Mouse (Mus musculus) kidney, adult 11 months (tissue): ENCODE results near the gene Opn5.

Source experiments
- DNase-seq: peaks from one replicate; pipeline ENCODE4 v3.0.0; 2022

Gene Opn5

DNA sequence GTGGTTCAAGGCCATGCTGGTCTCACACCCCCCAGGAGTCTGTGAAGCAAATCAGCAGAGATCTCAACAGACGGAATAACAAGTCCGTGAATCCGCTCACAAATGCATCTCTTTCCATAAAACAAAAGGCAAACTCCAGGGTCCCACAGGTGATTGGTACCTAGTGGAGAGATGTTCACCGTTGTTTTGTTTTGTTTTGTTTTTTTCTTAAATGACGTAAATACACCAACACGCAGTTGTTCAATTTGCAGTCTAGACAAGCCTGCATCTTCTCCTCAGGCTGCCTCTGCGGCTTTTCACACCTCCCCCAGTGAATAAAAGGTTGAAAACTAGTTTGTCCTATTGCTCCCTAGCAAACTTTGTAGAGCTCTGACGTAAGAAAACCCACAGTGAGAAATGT is at the start of gene Opn5:
Gene Opn5, minus strand, starts transcription at position 101 of the 400 bp plus-strand sequence.
- no peak for DNase-seq

DNA sequence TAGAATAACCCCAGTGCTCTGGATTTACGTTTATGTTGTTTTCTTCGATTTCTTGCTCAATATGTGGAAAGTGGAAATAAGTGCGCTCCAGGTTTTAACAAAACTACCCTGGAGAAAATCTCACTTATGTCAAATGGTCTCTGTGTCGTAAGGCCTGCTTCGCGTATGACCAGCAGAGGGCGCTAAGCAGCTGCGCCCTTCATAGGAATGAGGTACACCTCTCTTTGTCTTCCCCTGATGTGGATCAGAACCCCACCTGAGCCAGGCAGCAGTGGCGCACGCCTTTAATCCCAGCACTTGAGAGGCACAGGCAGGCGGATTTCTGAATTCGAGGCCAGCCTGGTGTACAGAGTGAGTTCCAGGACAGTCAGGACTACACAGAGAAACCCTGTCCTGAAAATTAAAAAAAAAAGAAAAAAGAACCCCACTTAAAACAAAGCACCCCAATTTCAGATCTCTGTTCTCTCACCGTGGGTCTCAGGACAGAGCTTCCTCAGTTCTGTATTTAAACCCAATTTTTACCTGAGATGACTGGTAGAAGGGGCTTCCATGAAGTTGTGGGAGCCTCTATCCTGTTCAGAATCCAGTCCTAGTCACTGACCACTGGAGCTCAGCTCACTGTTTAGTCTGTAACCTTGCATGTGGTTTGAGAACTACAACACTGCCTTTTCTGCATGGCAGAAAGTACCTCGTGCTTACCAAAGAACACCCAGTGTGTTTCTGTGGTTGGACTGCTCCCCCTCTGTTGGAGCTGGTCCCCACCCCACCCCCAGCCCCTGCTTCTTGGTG is 47.6 kb upstream of the Opn5 start:
- DNase-seq = peak; percentile 3

DNA sequence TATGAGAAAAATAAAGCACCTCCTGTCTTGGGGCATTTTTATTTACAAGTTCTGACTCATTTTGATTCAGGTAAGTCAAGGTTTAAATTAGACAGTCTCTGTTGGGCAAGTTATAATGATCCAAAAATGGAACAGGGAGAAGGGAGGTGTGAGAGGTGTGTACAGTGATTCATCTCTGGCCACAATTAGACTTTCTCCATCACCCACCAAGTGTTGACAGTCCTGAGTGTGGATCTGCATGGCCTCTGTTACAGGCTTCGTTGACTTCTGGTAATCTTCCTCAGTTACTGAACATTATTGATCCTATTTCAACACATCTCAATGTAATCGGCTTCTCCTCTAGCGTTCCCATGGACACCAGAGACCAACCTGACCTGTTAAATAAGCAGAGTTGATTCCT is 32.2 kb upstream of the Opn5 start:
- DNase-seq = no peak

DNA sequence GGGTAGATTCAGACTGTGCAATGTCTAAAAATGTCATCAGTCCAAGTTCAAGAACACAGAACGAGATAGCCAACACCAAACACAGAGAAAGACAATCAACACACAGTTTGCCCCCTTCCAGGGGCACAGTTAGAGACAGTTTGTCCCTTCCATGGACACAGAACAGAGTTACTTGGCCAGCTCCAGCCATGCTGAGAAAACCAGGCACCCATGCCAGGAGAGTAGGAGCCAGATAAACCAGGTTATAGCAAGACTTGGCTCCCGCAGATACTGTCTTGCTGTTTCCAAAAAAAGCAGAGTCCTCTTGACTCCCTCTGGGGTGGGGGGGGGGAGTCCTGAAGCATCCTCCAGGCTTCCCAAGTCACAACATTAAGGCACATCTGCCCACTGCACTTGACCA is 19.0 kb upstream of the Opn5 start:
- DNase-seq = no peak

DNA sequence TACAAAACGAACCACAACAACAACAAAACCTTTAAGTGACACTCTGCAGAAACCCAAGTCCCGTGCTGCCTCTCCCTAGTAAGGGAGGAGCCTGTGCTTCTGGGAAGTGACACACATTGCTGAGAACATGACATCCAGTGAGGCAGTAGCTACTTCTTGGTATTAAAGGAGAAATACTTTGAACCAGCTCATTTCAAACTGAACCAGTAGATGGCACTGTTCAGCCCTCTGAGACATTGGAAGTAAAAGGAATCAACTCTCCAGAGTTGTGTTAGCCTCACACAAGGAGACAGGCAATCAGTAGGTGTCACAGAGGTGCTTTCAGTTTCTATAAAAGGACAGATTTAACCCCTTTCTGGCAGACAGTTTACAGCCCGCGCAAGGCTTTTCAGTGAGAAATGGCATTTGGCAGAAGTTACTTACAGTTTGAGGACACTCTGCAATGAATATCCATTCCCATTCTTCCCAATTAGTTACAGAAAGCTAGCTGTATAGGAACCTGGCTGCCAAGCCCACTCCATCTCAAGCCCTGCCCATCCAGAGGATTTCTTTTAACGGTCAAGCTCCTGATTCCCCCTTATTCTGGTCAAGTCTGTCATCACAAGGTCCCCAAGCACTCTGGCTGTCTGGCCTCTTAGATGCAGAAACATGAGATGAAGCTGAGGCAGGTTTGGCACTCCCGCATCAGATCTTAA is 2.0 kb upstream of the Opn5 start:
- DNase-seq = no peak

DNA sequence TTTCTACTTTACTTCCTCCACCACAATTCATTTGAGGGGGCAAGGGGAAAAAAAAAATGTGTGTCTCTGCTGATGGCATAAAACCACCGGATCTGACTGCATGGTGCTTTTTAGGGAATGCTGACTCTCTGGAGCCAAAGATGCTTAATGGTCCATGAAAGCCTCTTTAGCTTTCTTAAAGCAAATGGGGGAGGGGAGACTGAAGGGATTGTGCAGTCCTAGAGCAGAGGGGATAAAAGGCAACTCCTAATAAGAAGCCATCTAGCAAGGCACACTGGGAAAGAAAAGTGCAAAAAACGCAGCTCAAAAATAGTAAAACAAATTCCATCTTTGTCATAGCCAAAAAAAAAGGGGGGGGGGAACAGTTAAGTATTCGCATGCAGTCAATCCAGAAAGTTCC is 2.9 kb downstream of the Opn5 start:
- DNase-seq = no peak

DNA sequence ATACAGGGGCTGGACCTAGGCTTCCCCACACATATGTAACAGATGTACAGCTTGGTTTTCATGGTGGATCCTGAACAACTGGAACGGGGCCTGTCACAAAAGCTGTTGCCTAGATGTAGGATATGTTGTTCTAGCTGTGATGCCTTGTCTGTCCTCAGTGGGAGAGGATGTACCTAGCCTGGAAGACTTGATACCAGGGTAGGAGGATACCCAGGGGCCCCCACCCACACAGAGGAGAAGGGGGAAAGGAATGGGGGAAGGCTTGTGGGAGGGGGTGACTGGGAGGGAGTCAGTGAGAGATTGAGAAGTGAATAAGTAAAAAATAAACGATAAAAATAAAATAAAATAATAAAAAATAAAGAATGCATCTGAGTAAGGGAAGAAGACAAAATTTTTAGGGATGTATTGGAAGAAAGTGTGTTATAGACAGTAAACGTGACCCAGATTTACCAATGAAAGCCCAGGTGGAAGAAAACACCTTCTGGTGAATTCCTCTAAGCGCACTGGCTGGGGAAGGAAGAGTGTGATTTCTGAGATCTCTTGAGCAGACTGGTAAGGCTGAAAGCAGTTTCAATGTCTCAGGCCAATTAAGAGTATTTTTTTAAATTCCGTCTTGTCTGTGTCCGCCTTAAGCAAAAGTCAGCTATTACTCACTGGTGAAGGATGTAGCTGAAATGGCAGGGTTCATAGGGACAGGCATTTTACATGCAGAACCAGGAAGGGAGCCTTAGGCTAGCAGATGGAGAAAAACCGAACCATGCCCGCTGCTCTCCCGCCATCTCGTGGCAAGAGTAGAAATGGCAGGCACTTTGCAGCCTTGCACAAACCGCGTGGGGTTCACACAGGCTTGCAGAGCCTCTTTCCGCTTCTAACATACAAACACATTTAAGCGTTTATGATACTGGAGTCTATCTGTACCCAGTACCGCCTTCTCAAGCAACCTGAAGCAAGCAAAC is 8.1 kb downstream of the Opn5 start:
- DNase-seq = peak; percentile 31

DNA sequence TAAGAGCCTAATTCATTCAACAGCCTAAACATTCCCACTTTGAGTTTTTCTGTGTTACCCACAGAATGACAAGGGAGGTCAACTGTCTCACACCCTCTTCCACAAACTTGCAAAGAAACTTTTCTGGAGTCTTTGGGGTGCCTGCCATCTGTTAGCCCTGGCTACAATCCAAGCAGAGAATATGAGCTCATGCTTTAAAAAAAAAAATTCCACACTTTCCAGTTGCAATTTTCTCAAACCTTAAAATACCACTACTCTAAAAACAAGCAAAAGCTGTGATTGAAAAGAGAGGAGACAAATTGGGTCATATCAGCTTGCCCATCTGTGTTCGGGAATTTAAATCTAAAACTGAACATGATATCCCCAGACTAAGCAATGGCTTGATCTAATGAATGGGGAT is 24.7 kb downstream of the Opn5 start:
- no peak for DNase-seq

DNA sequence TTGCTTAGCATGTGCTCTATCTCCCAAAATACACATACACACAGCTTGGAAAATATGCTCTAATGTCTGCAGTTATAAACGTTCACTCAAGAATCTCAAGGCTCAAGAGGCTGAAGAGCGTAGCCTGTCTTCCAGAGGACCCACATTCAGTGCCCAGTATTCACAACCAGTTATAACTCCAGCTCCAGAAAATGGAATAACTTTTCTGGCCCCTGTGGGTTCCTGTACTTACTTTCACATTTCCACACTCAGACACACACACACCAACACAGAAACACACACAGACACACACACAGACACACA is 28.2 kb downstream of the Opn5 start:
- no peak for DNase-seq

DNA sequence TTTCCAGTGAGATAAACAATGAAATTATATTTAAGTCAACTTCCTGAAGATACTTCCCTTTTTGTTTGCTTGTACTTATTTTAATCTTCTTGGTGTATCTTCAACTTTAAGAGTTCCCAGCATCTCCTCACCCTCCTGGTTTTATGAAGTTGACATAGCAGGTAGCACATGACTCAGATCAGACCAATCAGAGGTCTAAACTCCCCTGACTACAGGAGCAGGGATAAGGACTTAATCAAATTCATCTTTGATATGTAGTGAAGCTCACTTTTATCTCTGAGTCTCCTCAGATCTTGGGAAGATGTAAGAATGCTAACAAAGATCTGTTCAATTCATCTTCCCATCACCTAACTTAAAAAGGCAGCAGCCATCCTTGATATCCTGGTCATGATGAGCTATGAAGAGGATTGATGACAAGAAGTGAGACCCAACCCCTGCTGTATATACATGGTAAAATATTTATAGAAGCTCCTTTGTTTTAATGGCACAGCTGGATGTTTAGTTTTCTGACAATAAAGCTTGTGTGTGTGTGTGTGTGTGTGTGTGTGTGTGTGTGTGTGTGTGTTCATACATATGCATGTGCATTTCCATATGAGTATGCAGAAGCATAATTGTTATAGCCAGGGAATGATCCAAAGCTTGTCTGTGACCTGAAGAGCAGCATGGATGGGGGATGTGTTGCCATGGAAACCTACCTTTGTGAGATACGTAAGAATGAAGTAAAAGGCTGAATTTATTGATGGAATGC is 28.7 kb downstream of the Opn5 start:
- DNase-seq = no peak

DNA sequence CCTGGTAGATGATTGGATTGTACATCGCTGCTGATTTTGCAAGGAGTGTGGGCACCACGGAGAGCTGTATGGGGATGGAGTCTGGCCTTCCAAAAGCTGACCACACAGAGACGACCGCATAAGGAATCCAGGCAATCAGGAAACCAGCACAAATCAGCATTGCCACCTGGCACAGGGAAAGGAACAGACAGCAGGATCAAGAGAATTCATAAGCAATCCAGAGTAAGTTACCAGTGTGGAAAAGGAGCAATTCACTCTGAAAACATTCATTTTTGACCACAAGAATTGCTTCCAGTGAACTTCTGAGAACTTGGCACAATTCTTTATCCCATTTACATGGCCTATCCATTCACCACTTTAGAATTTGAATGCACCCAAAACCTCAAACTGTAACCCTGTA is 30.6 kb downstream of the Opn5 start:
- no peak for DNase-seq

DNA sequence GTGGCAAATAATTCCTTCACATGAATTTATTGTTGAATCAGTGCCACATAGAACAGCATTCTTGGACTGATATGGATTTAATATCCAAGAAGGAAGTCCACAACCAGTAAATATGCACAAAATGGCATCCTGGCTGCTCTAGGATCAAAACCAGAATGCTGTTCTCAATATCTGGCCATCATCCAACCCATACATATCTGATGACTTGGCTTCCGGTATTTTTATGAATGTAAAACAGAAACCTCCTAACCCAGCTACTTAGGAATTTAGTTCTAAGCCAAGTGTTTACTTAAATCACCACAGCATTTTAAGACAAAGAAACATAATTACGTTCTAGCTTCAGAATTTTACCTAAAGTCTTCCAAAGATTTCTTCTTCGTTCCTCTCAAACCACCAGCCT is 31.0 kb downstream of the Opn5 start:
- DNase-seq = no peak

DNA sequence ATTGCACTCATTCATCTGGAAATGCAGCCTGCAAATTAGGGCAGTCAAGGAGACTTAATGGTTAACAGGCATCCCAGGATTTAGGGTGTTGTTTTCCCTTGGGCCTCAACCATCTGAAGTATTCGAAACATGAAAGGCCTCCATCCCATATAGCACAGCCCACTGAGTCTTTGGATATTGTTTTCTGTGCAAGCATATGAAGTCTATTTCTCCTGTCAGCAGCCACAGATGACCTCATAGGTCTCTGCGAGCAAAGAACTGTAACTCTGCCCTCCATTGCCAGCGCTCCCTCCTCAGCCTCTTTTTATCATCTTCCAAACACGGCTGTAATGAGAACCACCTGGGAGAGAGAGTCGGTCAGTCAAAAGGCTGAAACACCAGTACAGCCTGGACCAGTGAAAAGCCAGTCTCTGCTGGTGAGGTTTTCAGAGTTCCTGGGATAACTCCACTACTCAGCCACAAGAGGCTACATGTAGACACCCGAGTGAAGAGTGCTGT is 34.5 kb downstream of the Opn5 start:
- peak; percentile 19 for DNase-seq

DNA sequence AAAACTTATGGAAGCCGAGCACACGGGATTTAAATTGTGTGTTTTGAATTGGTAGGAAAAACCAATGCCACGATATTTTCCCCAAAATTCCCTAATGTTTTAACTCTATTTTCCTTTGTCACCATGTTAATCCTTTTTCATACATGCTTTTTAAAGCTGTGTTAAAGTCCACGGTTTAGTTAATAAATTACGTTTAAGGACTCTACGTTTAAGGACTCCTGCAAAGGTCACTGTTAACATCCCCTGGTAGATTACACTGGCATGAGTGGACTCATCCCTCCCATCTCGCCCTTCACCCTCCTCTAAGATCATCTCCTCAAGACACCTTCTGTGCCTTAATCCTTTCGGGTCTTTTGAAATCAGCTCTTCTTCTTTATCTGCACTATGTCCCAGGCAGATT is 37.4 kb downstream of the Opn5 start:
- peak; percentile 19 for DNase-seq

DNA sequence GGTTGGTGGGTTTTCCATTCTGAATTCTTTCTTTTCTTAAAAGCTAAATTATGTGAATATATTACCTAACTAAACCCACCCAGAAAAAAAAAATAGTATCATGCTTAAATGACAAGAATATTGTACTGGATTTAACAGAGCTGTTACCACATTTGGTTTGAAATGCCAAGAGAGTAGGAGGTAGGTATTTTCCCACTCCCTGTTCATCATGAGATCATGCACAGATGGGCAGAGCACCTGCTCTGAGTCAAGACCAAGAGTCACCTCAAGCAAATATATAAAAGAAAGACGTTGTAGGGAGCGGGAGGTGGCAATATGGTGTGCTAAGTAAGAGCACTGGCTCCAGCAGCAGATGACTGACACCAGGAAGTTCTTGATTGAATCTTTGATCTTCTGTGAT is 61.6 kb downstream of the Opn5 start:
- no peak for DNase-seq

DNA sequence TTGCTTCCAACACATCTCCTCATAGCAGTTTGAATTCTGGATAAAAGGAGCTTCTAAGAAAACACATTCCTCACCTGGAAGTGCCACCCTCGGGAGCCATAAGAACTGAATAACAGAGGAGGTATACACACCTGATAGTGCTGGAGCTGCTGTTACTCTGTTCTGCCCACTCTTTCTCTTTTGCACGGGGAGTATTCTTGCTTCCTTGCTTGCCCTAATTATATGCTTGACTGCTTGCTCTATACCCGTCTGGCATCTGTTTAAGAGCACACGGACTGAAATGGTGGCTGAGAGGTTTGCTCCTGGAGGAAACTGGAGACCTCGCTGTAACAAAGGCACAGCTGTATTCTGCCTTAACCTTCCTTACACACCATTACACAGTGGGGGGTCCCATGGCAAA is 81.0 kb downstream of the Opn5 start:
- DNase-seq = no peak

DNA sequence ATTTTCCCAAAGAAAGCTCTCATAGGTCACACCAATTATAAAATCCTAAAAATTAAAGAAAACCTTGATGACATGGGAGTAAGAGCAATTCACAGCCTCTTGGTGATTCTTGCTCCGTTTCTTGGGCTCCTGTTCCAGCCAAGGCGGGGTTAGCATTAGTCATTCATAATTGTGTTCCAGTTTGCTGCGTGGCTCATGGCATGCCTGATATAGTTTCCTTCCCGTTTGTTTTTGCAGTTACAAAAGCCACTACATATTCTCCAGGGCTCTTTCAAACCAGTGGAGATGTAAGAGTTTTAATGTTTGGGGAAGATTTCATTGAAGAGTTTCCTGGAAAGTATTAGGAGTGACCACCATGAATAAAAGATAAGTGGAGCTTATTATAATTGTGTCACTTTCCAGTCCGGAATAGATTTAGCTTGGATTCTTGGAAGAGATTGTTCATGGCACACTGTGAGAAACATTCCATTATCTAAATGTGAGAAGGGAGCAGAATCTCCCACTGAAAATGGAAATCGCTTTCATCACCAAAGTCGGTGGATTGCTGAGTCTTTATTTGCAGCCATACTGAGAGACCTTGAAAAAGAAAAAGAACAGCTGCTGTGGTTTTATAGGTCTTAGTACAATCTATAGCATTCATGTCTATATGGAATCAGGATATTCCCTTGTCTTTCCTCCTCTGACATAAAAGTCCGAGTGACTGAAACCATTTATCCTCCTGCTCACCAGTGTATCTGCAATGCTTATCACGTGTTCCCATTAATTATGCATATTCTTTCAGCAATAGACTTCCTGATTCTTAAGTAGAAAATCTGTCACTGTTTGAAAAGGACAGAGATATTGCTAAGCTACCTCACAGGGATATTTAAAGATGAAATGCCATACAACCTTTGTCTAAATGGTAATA is 101.6 kb downstream of the Opn5 start:
- no peak for DNase-seq
